Mouse (Mus musculus) CH12.LX (cell line): Measurements from ENCODE around the gene Zfp82. TPM values are rescaled to one million over a fixed set of nuclear protein-coding genes. Genes with fewer than 3 reads are reported as not detected.
A peak's percentile ranks its signal among the peaks of the same experiment; 100 is the strongest.

Experiments used
- DNase-seq: peaks from one replicate; pipeline ENCODE4 v3.0.0-alpha.2; 2013; ENCODE audit errors: extremely low read depth
- H3K27ac ChIP-seq: 2 replicates; pipeline ENCODE4 v1.5.1; 2012; ENCODE audit warnings: low read depth, mild to moderate bottlenecking, control low read depth, moderate library complexity; ENCODE audit not compliant: insufficient read depth
- H3K27me3 ChIP-seq: replicated peaks from 2 replicates; pipeline ENCODE3; 2012; ENCODE audit warnings: inconsistent platforms
- H3K36me3 ChIP-seq, 2 experiments: replicated peaks in 1 of 2; 2 replicates each; pipeline versions ENCODE3 to v1.6.1; 2012; ENCODE audit warnings: inconsistent platforms in 1 of 2, low read length in 1 of 2, mild to moderate bottlenecking in 1 of 2, mixed read lengths in 1 of 2, moderate library complexity in 1 of 2; ENCODE audit not compliant: control insufficient read depth in 1 of 2, insufficient read depth in 1 of 2
- H3K4me1 ChIP-seq, 2 experiments: 2 replicates each; pipeline ENCODE4 v1.6.1; 2012; ENCODE audit warnings: inconsistent platforms in 1 of 2, moderate library complexity in 1 of 2; ENCODE audit not compliant: insufficient read depth in 2 of 2, control insufficient read depth in 1 of 2
- H3K4me2 ChIP-seq: 2 replicates; pipeline ENCODE4 v1.6.1; 2012; ENCODE audit warnings: low read depth, mild to moderate bottlenecking, control low read depth; ENCODE audit not compliant: poor library complexity, insufficient read depth, severe bottlenecking
- H3K4me3 ChIP-seq, 3 experiments: fragments of 150-350 bp in 1 of 3; sonication (generic) in 1 of 3; replicated peaks in 1 of 3; 2 replicates each; pipeline versions ENCODE3 to v1.5.1; 2011 to 2012; ENCODE audit warnings: low read depth in 2 of 3, low read length in 2 of 3, mild to moderate bottlenecking in 2 of 3, moderate library complexity in 2 of 3, control low read depth in 1 of 3, improper control_type of control experiment in 1 of 3, inconsistent platforms in 1 of 3, mixed read lengths in 1 of 3; ENCODE audit not compliant: poor library complexity in 1 of 3
- H3K79me2 ChIP-seq: replicated peaks from 2 replicates; pipeline ENCODE4 v1.6.1; 2012; ENCODE audit warnings: mild to moderate bottlenecking, moderate library complexity; ENCODE audit not compliant: control insufficient read depth, poor library complexity, insufficient read depth, severe bottlenecking; ENCODE audit errors: extremely low read depth
- H3K9ac ChIP-seq: 2 replicates; pipeline ENCODE4 v1.6.1; 2012; ENCODE audit warnings: low read depth, mild to moderate bottlenecking, control low read depth, moderate library complexity; ENCODE audit not compliant: insufficient read depth
- H3K9me3 ChIP-seq: replicated peaks from 2 replicates; pipeline ENCODE3; 2012; ENCODE audit warnings: low read length, inconsistent platforms, mixed read lengths
- BHLHE40 ChIP-seq: IDR thresholded peaks from 2 replicates; pipeline ENCODE4 v1.6.1; 2011; ENCODE audit warnings: mild to moderate bottlenecking, low read depth, low read length, improper control_type of control experiment
- CTCF ChIP-seq, 2 experiments: IDR thresholded peaks in 1 of 2; conservative IDR thresholded peaks in 1 of 2; 2 replicates each; pipeline ENCODE4 v1.5.1; 2011 to 2012; ENCODE audit warnings: low read depth in 2 of 2, low read length in 2 of 2, improper control_type of control experiment in 1 of 2, inconsistent platforms in 1 of 2, mild to moderate bottlenecking in 1 of 2, moderate library complexity in 1 of 2
- E2F4 ChIP-seq: IDR thresholded peaks from 2 replicates; pipeline ENCODE4 v1.6.1; 2011; ENCODE audit warnings: low read depth, low read length, improper control_type of control experiment; ENCODE audit not compliant: insufficient replicate concordance
- EP300 ChIP-seq: IDR thresholded peaks from 2 replicates; pipeline ENCODE4 v1.6.1; 2011; ENCODE audit warnings: low read length, improper control_type of control experiment
- GABPA ChIP-seq: IDR thresholded peaks from 2 replicates; pipeline ENCODE4 v1.6.1; 2012; ENCODE audit warnings: low read depth, low read length, improper control_type of control experiment, inconsistent platforms; ENCODE audit not compliant: insufficient replicate concordance
- HCFC1 ChIP-seq: IDR thresholded peaks from 2 replicates; pipeline ENCODE4 v1.6.1; 2012; ENCODE audit warnings: low read depth, mild to moderate bottlenecking, inconsistent platforms, low read length, improper control_type of control experiment
- JUN ChIP-seq: IDR thresholded peaks from 2 replicates; pipeline ENCODE4 v1.6.1; 2011; ENCODE audit warnings: low read depth, mild to moderate bottlenecking, low read length, improper control_type of control experiment, moderate library complexity; ENCODE audit not compliant: insufficient read depth
- JUND ChIP-seq: conservative IDR thresholded peaks from 2 replicates; pipeline ENCODE4 v1.6.1; 2011; ENCODE audit warnings: low read depth, low read length, improper control_type of control experiment
- MAFK ChIP-seq: IDR thresholded peaks from 2 replicates; pipeline ENCODE4 v1.6.1; 2011; ENCODE audit warnings: low read length, improper control_type of control experiment; ENCODE audit not compliant: insufficient replicate concordance
- MAX ChIP-seq: IDR thresholded peaks from 2 replicates; pipeline ENCODE4 v1.6.1; 2011; ENCODE audit warnings: low read length, improper control_type of control experiment
- MAZ ChIP-seq: IDR thresholded peaks from 2 replicates; pipeline ENCODE4 v1.6.1; 2012; ENCODE audit warnings: low read depth, mild to moderate bottlenecking, inconsistent platforms, low read length, improper control_type of control experiment, moderate library complexity
- MEF2A ChIP-seq: IDR thresholded peaks from 2 replicates; pipeline ENCODE4 v1.6.1; 2014; ENCODE audit warnings: low read depth, mild to moderate bottlenecking, inconsistent platforms, low read length, improper control_type of control experiment, borderline replicate concordance
- MXI1 ChIP-seq: IDR thresholded peaks from 2 replicates; pipeline ENCODE4 v1.6.1; 2011; ENCODE audit warnings: mild to moderate bottlenecking, low read depth, low read length, improper control_type of control experiment
- MYC ChIP-seq: IDR thresholded peaks from 2 replicates; pipeline ENCODE4 v1.6.1; 2011; ENCODE audit warnings: low read depth, mild to moderate bottlenecking, improper control_type of control experiment, low read length
- NRF1 ChIP-seq: IDR thresholded peaks from 2 replicates; pipeline ENCODE4 v1.6.1; 2014; ENCODE audit warnings: low read depth, mild to moderate bottlenecking, inconsistent platforms, low read length, improper control_type of control experiment, moderate library complexity
- PAX5 ChIP-seq: IDR thresholded peaks from 2 replicates; pipeline ENCODE4 v1.6.1; 2012; ENCODE audit warnings: low read length, inconsistent platforms, mixed read lengths
- POLR2AphosphoS2 ChIP-seq: IDR thresholded peaks from 2 replicates; pipeline ENCODE4 v1.6.1; 2011; ENCODE audit warnings: low read depth, low read length, improper control_type of control experiment
- RAD21 ChIP-seq: IDR thresholded peaks from 2 replicates; pipeline ENCODE4 v1.6.1; 2011; ENCODE audit warnings: low read depth, mild to moderate bottlenecking, low read length, improper control_type of control experiment, moderate library complexity
- RCOR1 ChIP-seq: conservative IDR thresholded peaks from 2 replicates; pipeline ENCODE4 v1.6.1; 2012; ENCODE audit warnings: low read depth, mild to moderate bottlenecking, inconsistent platforms, low read length, improper control_type of control experiment
- SIN3A ChIP-seq: IDR thresholded peaks from 2 replicates; pipeline ENCODE4 v1.6.1; 2012; ENCODE audit warnings: low read length, improper control_type of control experiment, inconsistent platforms
- SMC3 ChIP-seq: IDR thresholded peaks from 2 replicates; pipeline ENCODE4 v1.6.1; 2011; ENCODE audit warnings: low read depth, low read length, improper control_type of control experiment
- TBP ChIP-seq: conservative IDR thresholded peaks from 2 replicates; pipeline ENCODE4 v1.6.1; 2011; ENCODE audit warnings: low read depth, low read length, improper control_type of control experiment
- TCF12 ChIP-seq: IDR thresholded peaks from 2 replicates; pipeline ENCODE4 v1.6.1; 2014; ENCODE audit warnings: low read depth, mild to moderate bottlenecking, inconsistent platforms, low read length, improper control_type of control experiment
- UBTF ChIP-seq: IDR thresholded peaks from 2 replicates; pipeline ENCODE4 v1.6.1; 2012; ENCODE audit warnings: low read depth, mild to moderate bottlenecking, inconsistent platforms, low read length, improper control_type of control experiment, moderate library complexity
- USF2 ChIP-seq: conservative IDR thresholded peaks from 2 replicates; pipeline ENCODE4 v1.6.1; 2011; ENCODE audit warnings: low read depth, low read length, improper control_type of control experiment
- ZC3H11A ChIP-seq: IDR thresholded peaks from 2 replicates; pipeline ENCODE4 v1.6.1; 2012; ENCODE audit warnings: low read depth, mild to moderate bottlenecking, inconsistent platforms, low read length, improper control_type of control experiment
- ZMIZ1 ChIP-seq: IDR thresholded peaks from 2 replicates; pipeline ENCODE4 v1.6.1; 2012; ENCODE audit warnings: low read depth, mild to moderate bottlenecking, inconsistent platforms, low read length, improper control_type of control experiment
- ZNF384 ChIP-seq: IDR thresholded peaks from 2 replicates; pipeline ENCODE4 v1.6.1; 2012; ENCODE audit warnings: low read depth, low read length, improper control_type of control experiment, inconsistent platforms
- dilution Hi-C: fragments of 300-500 bp; cut with MboI; formaldehyde crosslinking; loops from 2 replicates; pipeline ENCODE4 v1.14.3; 2020; ENCODE audit warnings: low sequenced_read_pairs; ENCODE audit not compliant: extremely low pct_unique_long_range_greater_than_20kb, extremely low pct_ligation_motif_present
- in situ Hi-C: fragments of 300-500 bp; cut with MboI; formaldehyde crosslinking; loops from 3 replicates; pipeline ENCODE4 v1.14.3; 2019; ENCODE audit warnings: low sequenced_read_pairs, low pct_ligation_motif_present, low pct_unique_long_range_greater_than_20kb, mixed read lengths
- polyA plus RNA-seq: library from polyadenylated mRNA; unstranded; fragments of >175 nt; gene quantifications from 2 replicates; pipeline ENCODE4 v1.2.1, GENCODE M21; 2012; ENCODE audit warnings: low read depth; ENCODE audit not compliant: insufficient read length
- total RNA-seq, 2 experiments: library from RNA; depleted of rRNA; stranded (reverse); fragments of 300-350 nt in 1 of 2; fragments of >200 nt in 1 of 2; gene quantifications; 2 replicates each; pipeline ENCODE4 v1.2.3; 2012 to 2014

Zfp82 gene
- total and polyA plus RNA-seq, 3 experiments, result 4.9 to 7.1 (median 6.9) TPM

- no peak overlapping the region for H3K4me3 ChIP-seq
- H3K9me3 ChIP-seq, result no peaks in the 10 kb centered on the region
- dilution Hi-C loops, result no loop called here
- no peaks in the 10 kb centered on the region for H3K4me1 ChIP-seq
- no peaks in the 10 kb centered on the region for H3K79me2 ChIP-seq
- no peak for DNase-seq
- peaks cover 53 to 86% of the 10 kb centered on the region in 2 experiments for H3K36me3 ChIP-seq
- no peak overlapping the region for H3K9ac ChIP-seq
- TF ChIP-seq ZC3H11A (no peak), SMC3 (peak; percentile 23), E2F4 (no peak), RAD21 (peak; percentile 4), NRF1 (no peak), ZMIZ1 (no peak), MXI1 (no peak), HCFC1 (no peak), TCF12 (no peak), JUND (no peak), JUN (no peak), MYC (no peak), CTCF (conservative IDR thresholded peaks at IDR 0.05 in 1 of 2, IDR thresholded peaks at IDR 0.05 in 1 of 2; ENCODE audit: low read depth in 2 of 2, low read length in 2 of 2) (peak; percentile 20 to 51; a peak in 2 of 4 replicates), SIN3A (no peak), PAX5 (no peak), MEF2A (no peak), MAX (no peak), EP300 (no peak), MAFK (no peak), GABPA (no peak)
- H3K27me3 ChIP-seq, result no peaks in the 10 kb centered on the region
- no peak overlapping the region for H3K4me2 ChIP-seq
- no peak overlapping the region for H3K27ac ChIP-seq
- in situ Hi-C loops, result no loop called here
These were observed 8.1 kb downstream of the Zfp82 start for GRCm38 (mm10) chr7:30064622-30065021.

GRCm38 (mm10) chr7:30062478-30062877 is 10.2 kb downstream of the Zfp82 start:
- H3K27ac ChIP-seq, result no peak overlapping the region
- TF ChIP-seq JUN (no peak), RAD21 (peak; percentile 34), SMC3 (peak; percentile 44), MEF2A (no peak), CTCF (conservative IDR thresholded peaks at IDR 0.05 in 1 of 2, IDR thresholded peaks at IDR 0.05 in 1 of 2; ENCODE audit: low read depth in 2 of 2, low read length in 2 of 2) (peak; percentile 39 to 57; a peak in 3 of 4 replicates), ZNF384 (no peak), ZMIZ1 (no peak), USF2 (no peak), E2F4 (no peak), BHLHE40 (no peak), HCFC1 (no peak), MAZ (no peak), JUND (no peak), UBTF (no peak), RCOR1 (no peak), MXI1 (no peak), TBP (no peak), POLR2AphosphoS2 (no peak)
- TF ChIP-seq, all 38 proteins: peak for 3
- Histone ChIP-seq H3K36me3 (peaks cover 57 to 85% of the 10 kb centered on the region in 2 experiments), H3K79me2 (no peaks in the 10 kb centered on the region), H3K4me2 (no peak overlapping the region), H3K27me3 (no peaks in the 10 kb centered on the region), H3K9me3 (no peaks in the 10 kb centered on the region), H3K4me1 (no peaks in the 10 kb centered on the region), H3K9ac (no peak overlapping the region), H3K4me3 (no peak overlapping the region)
- dilution Hi-C loops (no loop called here), in situ Hi-C loops (no loop called here)
- peak; percentile 24 for DNase-seq
